Mouse (Mus musculus) adrenal gland, postnatal 36 days (tissue): ENCODE results near the gene Sgsm1. TPM values are rescaled to one million over a fixed set of nuclear protein-coding genes. Genes with fewer than 3 reads are reported as not detected.

Experiments used
- DNase-seq, 2 experiments: peaks; one replicate each; pipeline ENCODE4 v3.0.0; 2021; ENCODE audit warnings: mixed read lengths in 1 of 2
- total RNA-seq, 2 experiments: library from RNA; stranded (reverse); gene quantifications; 2 replicates each; pipeline ENCODE4 v1.2.3; 2021

Sgsm1 gene
- total RNA-seq, 2 experiments from 2014 or later: 7.7 to 8.2 TPM

- DNase-seq: no peak
Measured at GRCm38 (mm10) chr5:113285541-113285940, 25.0 kb downstream of the Sgsm1 start.

GRCm38 (mm10) chr5:113283726-113284125, 26.9 kb downstream of the Sgsm1 start:
- DNase-seq: no peak

GRCm38 (mm10) chr5:113281557-113281956, 29.0 kb downstream of the Sgsm1 start:
- no peak for DNase-seq

GRCm38 (mm10) chr5:113280138-113280856, 30.3 kb downstream of the Sgsm1 start:
- DNase-seq: no peak

GRCm38 (mm10) chr5:113275839-113276238, 34.7 kb downstream of the Sgsm1 start:
- DNase-seq: no peak

- no peak for DNase-seq
Measured at GRCm38 (mm10) chr5:113271207-113271811, 39.3 kb downstream of the Sgsm1 start.

- no peak for DNase-seq
Measured at GRCm38 (mm10) chr5:113270043-113270442, 40.5 kb downstream of the Sgsm1 start.

GRCm38 (mm10) chr5:113268246-113268645, 42.3 kb downstream of the Sgsm1 start:
- no peak for DNase-seq

- no peak for DNase-seq
Measured at GRCm38 (mm10) chr5:113265637-113266036, 44.9 kb downstream of the Sgsm1 start.

- DNase-seq: no peak
Measured at GRCm38 (mm10) chr5:113250806-113251205, 59.8 kb downstream of the Sgsm1 start.

- DNase-seq: no peak
Measured at GRCm38 (mm10) chr5:113249263-113249930, 61.2 kb downstream of the Sgsm1 start.

GRCm38 (mm10) chr5:113230196-113230595, 80.4 kb downstream of the Sgsm1 start:
- no peak for DNase-seq

GRCm38 (mm10) chr5:113226632-113227102, 83.9 kb downstream of the Sgsm1 start, which contains the start of gene Tmem211:
Gene Tmem211, plus strand, starts transcription at chr5:113226909.
- DNase-seq: peak; percentile 80 to 89

- DNase-seq: no peak
Measured at GRCm38 (mm10) chr5:113225686-113226435, 84.7 kb downstream of the Sgsm1 start.

- DNase-seq: no peak
Measured at GRCm38 (mm10) chr5:113225271-113225670, 85.3 kb downstream of the Sgsm1 start.

- DNase-seq: no peak
Measured at GRCm38 (mm10) chr5:113223888-113224287, 86.7 kb downstream of the Sgsm1 start.

- DNase-seq: peak; percentile 78 to 90
Measured at GRCm38 (mm10) chr5:113221147-113221865, 89.3 kb downstream of the Sgsm1 start, which contains the start of gene 2900026A02Rik. Gene 2900026A02Rik, minus strand, starts transcription at chr5:113221236.

GRCm38 (mm10) chr5:113220383-113221146, 90.0 kb downstream of the Sgsm1 start:
- peak in 1 of 2 experiments; percentile 62 for DNase-seq

- no peak for DNase-seq
Measured at GRCm38 (mm10) chr5:113219876-113220275, 90.7 kb downstream of the Sgsm1 start.

- no peak for DNase-seq
Measured at GRCm38 (mm10) chr5:113219450-113219849, 91.1 kb downstream of the Sgsm1 start.
